Mouse (Mus musculus) heart, embryonic 14.5 days (tissue): ENCODE data around the gene Ypel1. TPM values are rescaled to one million over a fixed set of nuclear protein-coding genes. Genes with fewer than 3 reads are reported as not detected.

Source experiments
- ATAC-seq: fragments of 200-750 bp; cut with Nextera tagmentation; 2 replicates; pipeline ENCODE4 v1.8.0; 2017; ENCODE audit warnings: low read depth, moderate TSS enrichment; ENCODE audit not compliant: insufficient number of reproducible peaks, insufficient read depth, low FRiP score
- H3K27ac ChIP-seq, 2 experiments: fragments of 200-500 bp in 1 of 2; fragments of 300-500 bp in 1 of 2; sonication (generic) in 1 of 2; replicated peaks in 1 of 2; 2 replicates each; pipeline ENCODE4 v1.5.1; 2012 to 2014; ENCODE audit warnings: low read depth in 2 of 2, low read length in 2 of 2, control low read depth in 1 of 2, mild to moderate bottlenecking in 1 of 2, mixed read lengths in 1 of 2; ENCODE audit not compliant: control insufficient read depth in 1 of 2, insufficient read depth in 1 of 2
- H3K27me3 ChIP-seq: fragments of 300-500 bp; sonication (generic); 2 replicates; pipeline ENCODE4 v1.6.1; 2014; ENCODE audit warnings: mild to moderate bottlenecking, low read length, control low read depth; ENCODE audit not compliant: control insufficient read depth, insufficient read depth
- H3K36me3 ChIP-seq: fragments of 300-500 bp; sonication (generic); 2 replicates; pipeline ENCODE4 v1.6.1; 2014; ENCODE audit warnings: mild to moderate bottlenecking, control low read depth, low read length, mixed read lengths; ENCODE audit not compliant: control insufficient read depth, insufficient read depth
- H3K4me1 ChIP-seq, 2 experiments: fragments of 200-500 bp in 1 of 2; fragments of 300-500 bp in 1 of 2; sonication (generic) in 1 of 2; 2 replicates each; pipeline ENCODE4 v1.6.1; 2012 to 2014; ENCODE audit warnings: low read length in 2 of 2, control low read depth in 1 of 2, mixed read lengths in 1 of 2; ENCODE audit not compliant: control insufficient read depth in 2 of 2, insufficient read depth in 2 of 2
- H3K4me2 ChIP-seq: fragments of 300-500 bp; sonication (generic); 2 replicates; pipeline ENCODE4 v1.6.1; 2014; ENCODE audit warnings: mild to moderate bottlenecking, low read length
- H3K4me3 ChIP-seq, 2 experiments: fragments of 200-500 bp in 1 of 2; fragments of 300-500 bp in 1 of 2; sonication (generic) in 1 of 2; 2 replicates each; pipeline ENCODE4 v1.5.1; 2012 to 2014; ENCODE audit warnings: low read length in 2 of 2, mild to moderate bottlenecking in 2 of 2, control low read depth in 1 of 2, low read depth in 1 of 2, moderate library complexity in 1 of 2; ENCODE audit not compliant: control insufficient read depth in 1 of 2, insufficient read depth in 1 of 2
- H3K9ac ChIP-seq: fragments of 300-500 bp; sonication (generic); 2 replicates; pipeline ENCODE4 v1.6.1; 2014; ENCODE audit warnings: mild to moderate bottlenecking, low read length
- H3K9me3 ChIP-seq: fragments of 300-500 bp; sonication (generic); 2 replicates; pipeline ENCODE4 v1.6.1; 2016; ENCODE audit warnings: low read length, control low read depth; ENCODE audit not compliant: control insufficient read depth
- WGBS: fragments of 180-500 bp; shearing (Covaris S2); extraction: QIAGEN DNeasy Blood & Tissue Kit; methylation state at CpG from one replicate; pipeline ENCODE4 v1.1.7; 2014; 5-methylcytosine and 5-hydroxymethylcytosine counted together
- microRNA counts: library from miRNA; unstranded; fragments of <30 nt; microRNA quantifications from one replicate; lab custom pipeline; 2016
- microRNA-seq: library from miRNA; unstranded; fragments of <30 nt; microRNA quantifications from one replicate; pipeline ENCODE4, GENCODE M21; 2016
- polyA plus RNA-seq: library from polyadenylated mRNA; unstranded; fragments of >200 nt; fragmentation: Nextera tagmentation; extraction: Ambion mirVana; gene quantifications from 2 replicates; pipeline ENCODE4 v1.2.1, GENCODE M21; 2014

Ypel1 gene
- polyA plus RNA-seq, 1 experiment from 2014 or later, result 18.9 TPM

- Histone ChIP-seq H3K27ac (no peak overlapping the region; a peak in 1 of 4 replicates), H3K9ac (peak overlapping the region; percentile 73), H3K9me3 (no peaks in the 10 kb centered on the region), H3K4me3 (peak overlapping the region in 1 of 2 experiments; percentile 85; a peak in 2 of 4 replicates), H3K27me3 (no peaks in the 10 kb centered on the region), H3K4me1 (peaks cover 2 to 12% of the 10 kb centered on the region in 2 experiments; a peak in 3 of 4 replicates), H3K36me3 (no peaks in the 10 kb centered on the region), H3K4me2 (peak overlapping the region; percentile 96)
- ATAC-seq, result no peak
- WGBS, result 41% methylated on average over 7 of the region's 7 CpGs
These were observed 63.4 kb downstream of the Ypel1 start for GRCm38 (mm10) chr16:17132906-17133200.

MicroRNAs within 50 kb of the gene (microRNA counts, 519-probe panel; counts per million panel counts)
- microRNA mmu-miR-130b (lab: Ali Mortazavi, UCI), result 6,464 counts per million, percentile 90 among the panel's probes with 10 or more counts
- microRNA mmu-miR-301b (lab: Ali Mortazavi, UCI), result 322 counts per million, percentile 70 among the panel's probes with 10 or more counts

Small RNA genes within 50 kb of the gene (microRNA-seq; reads per million reads assigned to microRNA genes)
- gene Mir130b (4,337 reads per million, percentile 91 among the genes with 10 or more reads in this experiment), gene Mir301b (81.9 reads per million, percentile 50 among the genes with 10 or more reads in this experiment)

Other genes starting within 250 kb of the Ypel1 start
- gene Spag6l, start 240.2 kb upstream of the Ypel1 start, polyA plus RNA-seq, result 0.26 and 0.30 TPM in 2 replicates
- not detected in 2 replicates for gene Igll1, start 205.7 kb upstream of the Ypel1 start, polyA plus RNA-seq
- 47.5 and 51.3 TPM in 2 replicates for gene Top3b, start 199.0 kb upstream of the Ypel1 start, polyA plus RNA-seq
- gene Vpreb1, start 198.9 kb upstream of the Ypel1 start, polyA plus RNA-seq, result 1.0 and 1.2 TPM in 2 replicates
- 18.6 and 19.9 TPM in 2 replicates for gene Ppm1f, start 173.2 kb upstream of the Ypel1 start, polyA plus RNA-seq
- 154 and 162 TPM in 2 replicates for gene Mapk1, start 86.3 kb upstream of the Ypel1 start, polyA plus RNA-seq
- gene Ppil2, start 41.6 kb downstream of the Ypel1 start, polyA plus RNA-seq, result 97.6 and 107 TPM in 2 replicates
- gene 2610318N02Rik, start 55.5 kb downstream of the Ypel1 start, polyA plus RNA-seq, result 13.7 and 18.1 TPM in 2 replicates
- 26.4 and 32.4 TPM in 2 replicates for gene Sdf2l1, start 62.7 kb downstream of the Ypel1 start, polyA plus RNA-seq
- 3.9 and 5.3 TPM in 2 replicates for gene Ydjc, start 74.9 kb downstream of the Ypel1 start, polyA plus RNA-seq
- gene Ccdc116, start 77.5 kb downstream of the Ypel1 start, polyA plus RNA-seq, result 0.11 and 0.23 TPM in 2 replicates
- 276 and 285 TPM in 2 replicates for gene Ube2l3, start 133.0 kb downstream of the Ypel1 start, polyA plus RNA-seq
- 0.15 and 0.20 TPM in 2 replicates for gene Rimbp3, start 138.9 kb downstream of the Ypel1 start, polyA plus RNA-seq
- 2.7 and 3.0 TPM in 2 replicates for gene Hic2, start 163.9 kb downstream of the Ypel1 start, polyA plus RNA-seq
- 7.2 and 7.3 TPM in 2 replicates for gene Tmem191c, start 206.4 kb downstream of the Ypel1 start, polyA plus RNA-seq